ENCODE assay signal across 28 mouse cellular contexts in genomic region chr11:107046766-107047620, GRCm38 (mm10). TPM values are rescaled to one million over a fixed set of nuclear protein-coding genes. Genes with fewer than 3 reads are reported as not detected.
DNase-seq lines count a peak whose midpoint lies in the region; TF ChIP-seq lines count a peak whose summit lies in the region.
"Had no signal": no experiment of that assay in that cellular context is flagged by ENCODE, and none has a peak within 500 bp of the region (broad histone marks: within the 10 kb centered on the region; RNA-seq: fewer than 3 reads in every experiment).

No protein-coding gene starts in this region.

- peak overlapping the region; percentile 51; the same call in 1 of the 2 replicates for H3K27ac ChIP-seq in layer of hippocampus, adult 2 months
- H3K27ac ChIP-seq: forebrain, embryonic 13.5 days; hindbrain, embryonic 15.5 days; kidney, embryonic 15.5 days; limb, embryonic 10.5 days; limb, embryonic 15.5 days; stomach, embryonic 15.5 days had no signal

- peak; percentile 50 for TF ChIP-seq CTCF in layer of hippocampus, adult 2 months (conservative IDR thresholded peaks at IDR 0.05)

- intact Hi-C loops in heart, postnatal 10 days (cut with DNase I), result no loop called here

- no peak overlapping the region for H3K4me3 ChIP-seq in layer of hippocampus, adult 2 months
- H3K4me3 ChIP-seq: forebrain, embryonic 13.5 days; heart, embryonic 12.5 days; hindbrain, embryonic 15.5 days; kidney, embryonic 15.5 days; limb, embryonic 10.5 days; limb, embryonic 15.5 days; stomach, embryonic 15.5 days had no signal

- DNase-seq in cerebellum, adult 9-11 months, result peak; percentile 15
- DNase-seq in cerebellum, postnatal 4 days (ENCODE audit: low spot score in 2 of 2), result no peak
- no peak for DNase-seq in layer of hippocampus, adult 2 months (ENCODE audit: low spot score in 2 of 2)
- no peak for DNase-seq in layer of hippocampus, postnatal 36 days
- peak; percentile 9 for DNase-seq in lung, postnatal 10 days
- DNase-seq in lung, postnatal 25 days (ENCODE audit: low spot score), result no peak
- DNase-seq in skeletal muscle tissue, adult 2 months (ENCODE audit: low read depth, low spot score), result peak; percentile 43
- no peak for DNase-seq in heart, postnatal 10 days
- DNase-seq: adrenal gland, adult 2 months; cerebellum, adult 18-20 months; cerebellum, postnatal 14 days; kidney, adult 18-20 months; kidney, postnatal 25 days; lung, adult 2 months; lung, postnatal 36 days; retina, postnatal 1 day; right cerebral cortex, postnatal 14 days; thymus, adult 2 months; thymus, postnatal 36 days had no signal

RNA-seq across cellular contexts. Expression of gene 1810010H24Rik, which starts 21.5 kb away (rescaled TPM):
- total RNA-seq in layer of hippocampus, adult 2 months (2021), result 1 to 10 TPM; 3.1 to 3.5 TPM
- total RNA-seq in layer of hippocampus, postnatal 36 days (2021), result 1 to 10 TPM; 2.6 to 3.4 TPM
- 1 to 10 TPM; 3.2 to 3.8 TPM for total RNA-seq in heart, postnatal 10 days (2021)
- total RNA-seq: granulocyte monocyte progenitor cell, adult 5-6 weeks; hematopoietic stem cell, adult 5-6 weeks had no signal

RNA-seq across cellular contexts. Expression of gene Kpna2, which starts 47.7 kb away (rescaled TPM):
- total RNA-seq in layer of hippocampus, adult 2 months (2021), result 10 to 100 TPM; 17.7 to 19.1 TPM
- 10 to 100 TPM; 21.5 to 25.2 TPM for total RNA-seq in layer of hippocampus, postnatal 36 days (2021)
- 100 to 1,000 TPM; 104 to 112 TPM for total RNA-seq in heart, postnatal 10 days (2021)

Comparison
In these comparisons a context has a peak if more than half of its experiments do, and no peak if none do; other contexts are left out.
1. DNase-seq: peak in cerebellum, adult 9-11 months (single experiment), lung, postnatal 10 days (single experiment) and skeletal muscle tissue, adult 2 months (single experiment); none in cerebellum, postnatal 4 days (0 of 2), layer of hippocampus, adult 2 months (0 of 2), layer of hippocampus, postnatal 36 days (0 of 2), lung, postnatal 25 days (single experiment) and heart, postnatal 10 days (0 of 2).
2. RNA of gene Kpna2, which starts 47.7 kb away (total RNA-seq): 104 to 112 TPM in heart, postnatal 10 days; 21.5 to 25.2 TPM in layer of hippocampus, postnatal 36 days and 17.7 to 19.1 TPM in layer of hippocampus, adult 2 months; every median in the first group is over 4 times any median in the second.